ENCODE assay signal across 7 mouse cellular contexts in genomic region chr7:109680879-109681278, GRCm38 (mm10).
"Had no signal": no experiment of that assay in that cellular context is flagged by ENCODE, and none has a peak within 500 bp of the region (broad histone marks: within the 10 kb centered on the region; RNA-seq: fewer than 3 reads in every experiment).

No protein-coding gene starts in this region.

- DNase-seq: liver, postnatal 0 days; lung, adult 2 months; lung, postnatal 14 days; lung, postnatal 36 days; right cerebral cortex, postnatal 14 days; thymus, postnatal 25 days; thymus, postnatal 4 days had no signal
